Mouse (Mus musculus) adrenal gland (tissue): Measurements from ENCODE around the gene Arhgef28.

ENCODE experiments used
- intact Hi-C: fragments of 180-260 bp; cut with DNase I; formaldehyde crosslinking; loops from one replicate; pipeline ENCODE4 v1.15.1; 2025

The Arhgef28 gene

GRCm38 (mm10) chr13:97974532-97975194 lies 231.6 kb downstream of the Arhgef28 start:
- intact Hi-C loops = no loop called here

- intact Hi-C loops = no loop called here
Measured at GRCm38 (mm10) chr13:97973915-97974314, 232.3 kb downstream of the Arhgef28 start.

GRCm38 (mm10) chr13:97966077-97966476 lies 240.2 kb downstream of the Arhgef28 start:
- intact Hi-C loops = no loop called here

GRCm38 (mm10) chr13:97964892-97965424 lies 241.3 kb downstream of the Arhgef28 start:
- intact Hi-C loops = no loop called here

GRCm38 (mm10) chr13:97960142-97960541 lies 246.1 kb downstream of the Arhgef28 start:
- intact Hi-C loops = no loop called here

GRCm38 (mm10) chr13:97959394-97959888 lies 246.8 kb downstream of the Arhgef28 start:
- intact Hi-C loops = no loop called here

GRCm38 (mm10) chr13:97955759-97956158 lies 250.5 kb downstream of the Arhgef28 start:
- intact Hi-C loops = no loop called here

GRCm38 (mm10) chr13:97954956-97955496 lies 251.2 kb downstream of the Arhgef28 start:
- intact Hi-C loops = no loop called here

GRCm38 (mm10) chr13:97954051-97954450 lies 252.2 kb downstream of the Arhgef28 start:
- intact Hi-C loops = no loop called here

GRCm38 (mm10) chr13:97953526-97953925 lies 252.7 kb downstream of the Arhgef28 start:
- intact Hi-C loops = no loop called here

- intact Hi-C loops = no loop called here
Measured at GRCm38 (mm10) chr13:97948856-97949255, 257.4 kb downstream of the Arhgef28 start.

GRCm38 (mm10) chr13:97947598-97947997 lies 258.6 kb downstream of the Arhgef28 start:
- intact Hi-C loops = no loop called here

GRCm38 (mm10) chr13:97946422-97946821 lies 259.8 kb downstream of the Arhgef28 start:
- intact Hi-C loops = no loop called here

GRCm38 (mm10) chr13:97941909-97942680 lies 264.1 kb downstream of the Arhgef28 start:
- intact Hi-C loops = no loop called here

- intact Hi-C loops = no loop called here
Measured at GRCm38 (mm10) chr13:97941099-97941498, 265.1 kb downstream of the Arhgef28 start.

GRCm38 (mm10) chr13:97939433-97940160 lies 266.6 kb downstream of the Arhgef28 start:
- intact Hi-C loops = loop anchor here (5.0 to 10.0 kb wide), 2 partner anchors 332 to 505 kb away; no protein-coding TSS in a partner anchor

- intact Hi-C loops = loop anchor here (1.0 to 10.0 kb wide), 3 partner anchors 331 to 703 kb away; no protein-coding TSS in a partner anchor
Measured at GRCm38 (mm10) chr13:97938596-97939297, 267.5 kb downstream of the Arhgef28 start.

- intact Hi-C loops = loop anchor here (1.0 to 10.0 kb wide), 3 partner anchors 331 to 703 kb away; no protein-coding TSS in a partner anchor
Measured at GRCm38 (mm10) chr13:97937919-97938318, 268.3 kb downstream of the Arhgef28 start.

- intact Hi-C loops = no loop called here
Measured at GRCm38 (mm10) chr13:97928135-97928497, 278.1 kb downstream of the Arhgef28 start.

- intact Hi-C loops = no loop called here
Measured at GRCm38 (mm10) chr13:97927376-97928134, 278.7 kb downstream of the Arhgef28 start.
